Mouse (Mus musculus): ENCODE results near the gene Kifc5b. TPM values are rescaled to one million over a fixed set of nuclear protein-coding genes. Genes with fewer than 3 reads are reported as not detected.

Kifc5b gene
- total RNA-seq, 2 experiments from 2014 or later = 3.1 to 3.9 TPM

Small RNAs within 50 kb of the gene (microRNA-seq; reads per million reads assigned to microRNA genes)
- gene Gm27775 (0 reads per million in 2 experiments), gene Mir3083 (15.8 to 26.5 reads per million in 2 experiments), gene Mir6968 (4.0 to 5.4 reads per million in 2 experiments)

Other genes with a start within 250 kb of the Kifc5b start
- 10 to 100 TPM; 88.2 to 96.2 TPM for gene Crebrf, start 201.4 kb upstream of the Kifc5b start, total RNA-seq (2021)
- 10 to 100 TPM; 32.7 to 34.1 TPM for gene Bnip1, start 136.0 kb upstream of the Kifc5b start, total RNA-seq (2021)
- gene Nkx2-5, start 72.1 kb upstream of the Kifc5b start, total RNA-seq (2021) = not detected
- gene Phf1, start 16.0 kb downstream of the Kifc5b start, total RNA-seq (2021) = 10 to 100 TPM; 24.8 to 25.0 TPM
- 100 to 1,000 TPM; 111 to 123 TPM for gene Cuta, start 22.5 kb downstream of the Kifc5b start, total RNA-seq (2021)
- 100 to 1,000 TPM; 492 TPM for gene Syngap1, start 24.2 kb downstream of the Kifc5b start, total RNA-seq (2021)
- gene Zbtb9, start 56.1 kb downstream of the Kifc5b start, total RNA-seq (2021) = 10 to 100 TPM; 17.7 to 18.8 TPM
- gene Bak1, start 111.9 kb downstream of the Kifc5b start, total RNA-seq (2021) = 10 to 100 TPM; 17.0 to 17.8 TPM
- 1 to 10 TPM; 1.9 to 2.0 TPM for gene Itpr3, start 140.2 kb downstream of the Kifc5b start, total RNA-seq (2021)
- gene Uqcc2, start 216.8 kb downstream of the Kifc5b start, total RNA-seq (2021) = 100 to 1,000 TPM; 215 to 241 TPM

Data from left cerebral cortex, postnatal 25 days (tissue).